Mouse (Mus musculus): ENCODE data around the gene Syncrip. TPM values are rescaled to one million over a fixed set of nuclear protein-coding genes. Genes with fewer than 3 reads are reported as not detected.

The Syncrip gene
- polyA plus RNA-seq, 1 experiment from 2014 or later: 118 TPM

GRCm38 (mm10) chr9:88522569-88523334, 40.4 kb upstream of the Syncrip start:
- Histone ChIP-seq H3K27me3 (replicated peaks; ENCODE audit: control insufficient read depth, insufficient read depth, low read length) (no peaks in the 10 kb centered on the region), H3K4me3 (ENCODE audit: low read depth, low read length) (peak overlapping the region; percentile 73), H3K36me3 (ENCODE audit: control insufficient read depth, insufficient read depth, low read length) (peaks cover 17% of the 10 kb centered on the region), H3K9me3 (ENCODE audit: control insufficient read depth, low read length) (no peaks in the 10 kb centered on the region), H3K9ac (ENCODE audit: low read depth, low read length) (peak overlapping the region; percentile 95), H3K4me2 (ENCODE audit: low read depth, low read length) (peak overlapping the region; percentile 70), H3K4me1 (ENCODE audit: control insufficient read depth, insufficient read depth, low read length) (peaks cover 10% of the 10 kb centered on the region), H3K27ac (replicated peaks; ENCODE audit: low read depth, low read length) (peak overlapping the region; percentile 89)
- under 1% methylated on average over 66 of the region's 69 CpGs for WGBS
- ATAC-seq (ENCODE audit: low read depth) (peak; percentile 86), DNase-seq (ENCODE audit: low spot score) (peak; percentile 99)

GRCm38 (mm10) chr9:88521961-88522568, 39.7 kb upstream of the Syncrip start:
- Histone ChIP-seq H3K27ac (replicated peaks; ENCODE audit: low read depth, low read length) (peak overlapping the region; percentile 89), H3K27me3 (replicated peaks; ENCODE audit: control insufficient read depth, insufficient read depth, low read length) (no peaks in the 10 kb centered on the region), H3K4me3 (ENCODE audit: low read depth, low read length) (peak overlapping the region; percentile 73), H3K4me1 (ENCODE audit: control insufficient read depth, insufficient read depth, low read length) (peaks cover 10% of the 10 kb centered on the region), H3K9ac (ENCODE audit: low read depth, low read length) (peak overlapping the region; percentile 95), H3K4me2 (ENCODE audit: low read depth, low read length) (peak overlapping the region; percentile 59), H3K36me3 (ENCODE audit: control insufficient read depth, insufficient read depth, low read length) (peaks cover 17% of the 10 kb centered on the region), H3K9me3 (ENCODE audit: control insufficient read depth, low read length) (no peaks in the 10 kb centered on the region)
- no peak for DNase-seq (ENCODE audit: low spot score)
- no peak for ATAC-seq (ENCODE audit: low read depth)
- WGBS: 0% methylated on average over 10 of the region's 10 CpGs

GRCm38 (mm10) chr9:88520849-88521483, 38.6 kb upstream of the Syncrip start:
- Histone ChIP-seq H3K27me3 (replicated peaks; ENCODE audit: control insufficient read depth, insufficient read depth, low read length) (no peaks in the 10 kb centered on the region), H3K36me3 (ENCODE audit: control insufficient read depth, insufficient read depth, low read length) (peaks cover 17% of the 10 kb centered on the region), H3K9me3 (ENCODE audit: control insufficient read depth, low read length) (no peaks in the 10 kb centered on the region), H3K27ac (replicated peaks; ENCODE audit: low read depth, low read length) (no peak overlapping the region), H3K4me1 (ENCODE audit: control insufficient read depth, insufficient read depth, low read length) (peaks cover 10% of the 10 kb centered on the region), H3K4me3 (ENCODE audit: low read depth, low read length) (peak overlapping the region; percentile 73), H3K9ac (ENCODE audit: low read depth, low read length) (peak overlapping the region; percentile 95; the same call in 1 of the 2 replicates), H3K4me2 (ENCODE audit: low read depth, low read length) (peak overlapping the region; percentile 59)
- 23% methylated on average over 4 of the region's 4 CpGs for WGBS
- DNase-seq (ENCODE audit: low spot score) (no peak), ATAC-seq (ENCODE audit: low read depth) (no peak)

GRCm38 (mm10) chr9:88520122-88520848, 37.9 kb upstream of the Syncrip start:
- 28% methylated on average over 2 of the region's 2 CpGs for WGBS
- no peak for ATAC-seq (ENCODE audit: low read depth)
- H3K9ac ChIP-seq (ENCODE audit: low read depth, low read length): no peak overlapping the region
- peak overlapping the region; percentile 73 for H3K4me3 ChIP-seq (ENCODE audit: low read depth, low read length)
- H3K36me3 ChIP-seq (ENCODE audit: control insufficient read depth, insufficient read depth, low read length): peaks cover 17% of the 10 kb centered on the region
- H3K27me3 ChIP-seq (replicated peaks; ENCODE audit: control insufficient read depth, insufficient read depth, low read length): no peaks in the 10 kb centered on the region
- no peak for DNase-seq (ENCODE audit: low spot score)
- peak overlapping the region; percentile 59 for H3K4me2 ChIP-seq (ENCODE audit: low read depth, low read length)
- no peaks in the 10 kb centered on the region for H3K9me3 ChIP-seq (ENCODE audit: control insufficient read depth, low read length)
- H3K27ac ChIP-seq (replicated peaks; ENCODE audit: low read depth, low read length): no peak overlapping the region
- H3K4me1 ChIP-seq (ENCODE audit: control insufficient read depth, insufficient read depth, low read length): peaks cover 10% of the 10 kb centered on the region

- DNase-seq (ENCODE audit: low spot score): no peak
- Histone ChIP-seq H3K9ac (ENCODE audit: low read depth, low read length) (no peak overlapping the region), H3K36me3 (ENCODE audit: control insufficient read depth, insufficient read depth, low read length) (peaks cover 17% of the 10 kb centered on the region), H3K27me3 (replicated peaks; ENCODE audit: control insufficient read depth, insufficient read depth, low read length) (no peaks in the 10 kb centered on the region), H3K4me1 (ENCODE audit: control insufficient read depth, insufficient read depth, low read length) (peaks cover 10% of the 10 kb centered on the region), H3K27ac (replicated peaks; ENCODE audit: low read depth, low read length) (no peak overlapping the region; the same call in 1 of the 2 replicates), H3K4me2 (ENCODE audit: low read depth, low read length) (no peak overlapping the region), H3K4me3 (ENCODE audit: low read depth, low read length) (no peak overlapping the region), H3K9me3 (ENCODE audit: control insufficient read depth, low read length) (no peaks in the 10 kb centered on the region)
- ATAC-seq (ENCODE audit: low read depth): no peak
Observed at GRCm38 (mm10) chr9:88519390-88520121, 37.2 kb upstream of the Syncrip start.

GRCm38 (mm10) chr9:88516361-88516995, 34.1 kb upstream of the Syncrip start:
- H3K4me2 ChIP-seq (ENCODE audit: low read depth, low read length): no peak overlapping the region
- 85% methylated on average over 3 of the region's 3 CpGs for WGBS
- no peak overlapping the region for H3K9ac ChIP-seq (ENCODE audit: low read depth, low read length)
- no peaks in the 10 kb centered on the region for H3K9me3 ChIP-seq (ENCODE audit: control insufficient read depth, low read length)
- H3K36me3 ChIP-seq (ENCODE audit: control insufficient read depth, insufficient read depth, low read length): peaks cover 17% of the 10 kb centered on the region
- H3K27me3 ChIP-seq (replicated peaks; ENCODE audit: control insufficient read depth, insufficient read depth, low read length): no peaks in the 10 kb centered on the region
- peaks cover 10% of the 10 kb centered on the region for H3K4me1 ChIP-seq (ENCODE audit: control insufficient read depth, insufficient read depth, low read length)
- DNase-seq (ENCODE audit: low spot score) (no peak), ATAC-seq (ENCODE audit: low read depth) (no peak)
- H3K27ac ChIP-seq (replicated peaks; ENCODE audit: low read depth, low read length): no peak overlapping the region
- no peak overlapping the region for H3K4me3 ChIP-seq (ENCODE audit: low read depth, low read length)

- Histone ChIP-seq H3K4me3 (ENCODE audit: low read depth, low read length) (no peak overlapping the region), H3K9me3 (ENCODE audit: control insufficient read depth, low read length) (no peaks in the 10 kb centered on the region), H3K4me2 (ENCODE audit: low read depth, low read length) (no peak overlapping the region), H3K9ac (ENCODE audit: low read depth, low read length) (no peak overlapping the region), H3K27me3 (replicated peaks; ENCODE audit: control insufficient read depth, insufficient read depth, low read length) (no peaks in the 10 kb centered on the region), H3K4me1 (ENCODE audit: control insufficient read depth, insufficient read depth, low read length) (peaks cover 4% of the 10 kb centered on the region), H3K36me3 (ENCODE audit: control insufficient read depth, insufficient read depth, low read length) (peaks cover 10% of the 10 kb centered on the region), H3K27ac (replicated peaks; ENCODE audit: low read depth, low read length) (no peak overlapping the region)
- ATAC-seq (ENCODE audit: low read depth) (no peak), DNase-seq (ENCODE audit: low spot score) (no peak)
- 82% methylated on average over 1 of the region's 1 CpGs for WGBS
Observed at GRCm38 (mm10) chr9:88515546-88515945, 33.2 kb upstream of the Syncrip start.

Measured in embryonic facial prominence, embryonic 14.5 days (tissue).